In genomic region chr14:104210719-104211118, GRCm38 (mm10) we compare ENCODE assay signal across 17 mouse cellular contexts.
DNase-seq lines count a peak whose midpoint lies in the region; ATAC-seq lines count a peak whose summit lies in the region.
"Had no signal": no experiment of that assay in that cellular context is flagged by ENCODE, and none has a peak within 500 bp of the region (broad histone marks: within the 10 kb centered on the region; RNA-seq: fewer than 3 reads in every experiment).

No protein-coding gene starts in this region.

- H3K4me3 ChIP-seq in forebrain, embryonic 16.5 days (replicated peaks; ENCODE audit: low read length), result no peak overlapping the region
- H3K4me3 ChIP-seq in forebrain, embryonic 11.5 days (ENCODE audit: low read depth, low read length), result no peak overlapping the region
- H3K4me3 ChIP-seq in kidney, embryonic 16.5 days (ENCODE audit: low read length), result no peak overlapping the region
- H3K4me3 ChIP-seq: heart, embryonic 10.5 days; stomach, embryonic 15.5 days had no signal

- H3K36me3 ChIP-seq in forebrain, embryonic 16.5 days (ENCODE audit: control insufficient read depth, insufficient read depth), result no peaks in the 10 kb centered on the region
- H3K36me3 ChIP-seq in forebrain, embryonic 11.5 days (ENCODE audit: control insufficient read depth, insufficient read depth, low read length), result no peaks in the 10 kb centered on the region
- H3K36me3 ChIP-seq in kidney, embryonic 16.5 days (ENCODE audit: insufficient read depth, low read length), result no peaks in the 10 kb centered on the region
- H3K36me3 ChIP-seq: heart, embryonic 10.5 days; stomach, embryonic 15.5 days had no signal

- no peaks in the 10 kb centered on the region for H3K9me3 ChIP-seq in forebrain, embryonic 16.5 days (ENCODE audit: control insufficient read depth, low read length)
- H3K9me3 ChIP-seq in forebrain, embryonic 11.5 days (ENCODE audit: control insufficient read depth, low read length), result no peaks in the 10 kb centered on the region
- H3K9me3 ChIP-seq in kidney, embryonic 16.5 days (ENCODE audit: low read length), result no peaks in the 10 kb centered on the region
- H3K9me3 ChIP-seq: heart, embryonic 10.5 days; stomach, embryonic 15.5 days had no signal

- H3K27ac ChIP-seq in forebrain, embryonic 16.5 days (ENCODE audit: low read length), result no peak overlapping the region
- H3K27ac ChIP-seq in forebrain, embryonic 11.5 days (ENCODE audit: low read depth, low read length), result no peak overlapping the region
- no peak overlapping the region for H3K27ac ChIP-seq in kidney, embryonic 16.5 days (ENCODE audit: low read length)
- H3K27ac ChIP-seq: heart, embryonic 10.5 days; macrophage; stomach, embryonic 15.5 days had no signal

- H3K4me1 ChIP-seq in forebrain, embryonic 16.5 days (replicated peaks; ENCODE audit: control insufficient read depth, insufficient read depth, low read length), result no peaks in the 10 kb centered on the region; the same call in 1 of the 2 replicates
- H3K4me1 ChIP-seq in forebrain, embryonic 11.5 days (replicated peaks; ENCODE audit: control insufficient read depth, insufficient read depth, low read length), result no peaks in the 10 kb centered on the region
- no peaks in the 10 kb centered on the region for H3K4me1 ChIP-seq in kidney, embryonic 16.5 days (ENCODE audit: insufficient read depth, low read length)
- H3K4me1 ChIP-seq: heart, embryonic 10.5 days; stomach, embryonic 15.5 days had no signal

- no peaks in the 10 kb centered on the region for H3K27me3 ChIP-seq in forebrain, embryonic 16.5 days (replicated peaks; ENCODE audit: control insufficient read depth, insufficient read depth, low read length)
- no peaks in the 10 kb centered on the region for H3K27me3 ChIP-seq in forebrain, embryonic 11.5 days (ENCODE audit: control insufficient read depth, insufficient read depth, low read length)
- no peaks in the 10 kb centered on the region for H3K27me3 ChIP-seq in kidney, embryonic 16.5 days (ENCODE audit: insufficient read depth, low read length)
- H3K27me3 ChIP-seq: stomach, embryonic 15.5 days had no signal

- DNase-seq in forebrain, embryonic 11.5 days (ENCODE audit: low spot score), result no peak
- DNase-seq in kidney, adult 11 months, result no peak
- DNase-seq in right cerebral cortex, postnatal 10 days (ENCODE audit: low spot score in 2 of 2), result peak; percentile 19 to 37
- DNase-seq in right cerebral cortex, adult 18-20 months, result no peak
- DNase-seq in adrenal gland, postnatal 4 days (ENCODE audit: low spot score in 2 of 2), result no peak
- DNase-seq: adrenal gland, postnatal 25 days; heart, postnatal 36 days; kidney, adult 9 months; left cerebral cortex, postnatal 4 days; right cerebral cortex, postnatal 14 days; thymus, postnatal 36 days had no signal

- no peak overlapping the region for H3K9ac ChIP-seq in forebrain, embryonic 16.5 days (replicated peaks; ENCODE audit: low read depth, low read length)
- H3K9ac ChIP-seq in forebrain, embryonic 11.5 days (ENCODE audit: low read length), result no peak overlapping the region
- H3K9ac ChIP-seq in kidney, embryonic 16.5 days (replicated peaks; ENCODE audit: low read length), result no peak overlapping the region
- H3K9ac ChIP-seq: stomach, embryonic 15.5 days had no signal

- ATAC-seq in forebrain, embryonic 16.5 days, result peak; percentile 47; the same call in 1 of the 2 replicates
- no peak for ATAC-seq in forebrain, embryonic 11.5 days (replicated peaks; ENCODE audit: low FRiP score)
- ATAC-seq in kidney, embryonic 16.5 days (ENCODE audit: low FRiP score, low TSS enrichment), result peak; percentile 29; the same call in 1 of the 2 replicates
- 0 out of 2 replicates have a peak, but pooled peaks have one; percentile 18 for ATAC-seq in megakaryocyte, adult 5-6 weeks (ENCODE audit: poor library complexity, severe bottlenecking)

- H3K4me2 ChIP-seq in forebrain, embryonic 16.5 days (ENCODE audit: low read length), result no peak overlapping the region
- H3K4me2 ChIP-seq in forebrain, embryonic 11.5 days (ENCODE audit: low read depth, low read length, severe bottlenecking), result no peak overlapping the region
- H3K4me2 ChIP-seq in kidney, embryonic 16.5 days (replicated peaks; ENCODE audit: low read depth, low read length), result no peak overlapping the region
- H3K4me2 ChIP-seq: stomach, embryonic 15.5 days had no signal

- 53% methylated on average over 3 of the region's 3 CpGs for WGBS in forebrain, embryonic 16.5 days
- WGBS in forebrain, embryonic 11.5 days, result 63% methylated on average over 3 of the region's 3 CpGs
- WGBS in kidney, embryonic 16.5 days, result 38% methylated on average over 3 of the region's 3 CpGs

Comparison
In these comparisons a context has a peak if more than half of its experiments do, and no peak if none do; other contexts are left out.
1. DNase-seq: peak in right cerebral cortex, postnatal 10 days (2 of 2); none in forebrain, embryonic 11.5 days (single experiment), kidney, adult 11 months (single experiment), right cerebral cortex, adult 18-20 months (single experiment) and adrenal gland, postnatal 4 days (0 of 2).